Mouse (Mus musculus) heart, postnatal 0 days (tissue): ENCODE measurements around the gene Supt6. TPM values are rescaled to one million over a fixed set of nuclear protein-coding genes. Genes with fewer than 3 reads are reported as not detected.

Experiments used
- ATAC-seq: fragments of 200-750 bp; cut with Nextera tagmentation; 2 replicates; pipeline ENCODE4 v1.8.0; 2017; ENCODE audit warnings: low read depth, moderate number of reproducible peaks, moderate library complexity; ENCODE audit not compliant: insufficient read depth
- DNase-seq: peaks from one replicate; pipeline ENCODE4 v3.0.0-alpha.2; 2016; ENCODE audit warnings: low spot score
- H3K27ac ChIP-seq: fragments of 300-500 bp; sonication (generic); 2 replicates; pipeline ENCODE4 v1.5.1; 2014; ENCODE audit warnings: low read depth, mild to moderate bottlenecking
- H3K27me3 ChIP-seq: fragments of 300-500 bp; sonication (generic); 2 replicates; pipeline ENCODE4 v1.6.1; 2014; ENCODE audit warnings: low read length, mixed read lengths; ENCODE audit not compliant: control insufficient read depth, insufficient read depth
- H3K36me3 ChIP-seq: fragments of 300-500 bp; sonication (generic); replicated peaks from 2 replicates; pipeline ENCODE4 v1.6.1; 2014; ENCODE audit warnings: low read length, mixed read lengths; ENCODE audit not compliant: control insufficient read depth, insufficient read depth
- H3K4me1 ChIP-seq: fragments of 300-500 bp; sonication (generic); 2 replicates; pipeline ENCODE4 v1.6.1; 2014; ENCODE audit warnings: antibody characterized with exemption; ENCODE audit not compliant: control insufficient read depth, insufficient read depth
- H3K4me2 ChIP-seq: fragments of 300-500 bp; sonication (generic); 2 replicates; pipeline ENCODE4 v1.6.1; 2014; ENCODE audit warnings: low read depth, mild to moderate bottlenecking, low read length, moderate library complexity
- H3K4me3 ChIP-seq: fragments of 300-500 bp; sonication (generic); 2 replicates; pipeline ENCODE4 v1.5.1; 2014; ENCODE audit warnings: low read depth, low read length
- H3K9ac ChIP-seq: fragments of 300-500 bp; sonication (generic); replicated peaks from 2 replicates; pipeline ENCODE4 v1.6.1; 2014; ENCODE audit warnings: low read depth, low read length, mixed read lengths
- H3K9me3 ChIP-seq: fragments of 300-500 bp; sonication (generic); replicated peaks from 2 replicates; pipeline ENCODE4 v1.6.1; 2016; ENCODE audit warnings: low read length; ENCODE audit not compliant: control insufficient read depth
- CTCF ChIP-seq: IDR thresholded peaks from 2 replicates; pipeline ENCODE4 v1.5.1; 2016; ENCODE audit warnings: antibody characterized with exemption, control low read depth, low read depth
- EP300 ChIP-seq: IDR thresholded peaks from 2 replicates; pipeline ENCODE4 v1.6.1; 2016; ENCODE audit warnings: antibody characterized with exemption, low read depth
- WGBS: fragments of 180-500 bp; shearing (Covaris S2); extraction: QIAGEN DNeasy Blood & Tissue Kit; methylation state at CpG from one replicate; pipeline ENCODE4 v1.1.7; 2014; 5-methylcytosine and 5-hydroxymethylcytosine counted together
- polyA plus RNA-seq: library from polyadenylated mRNA; unstranded; fragments of >200 nt; fragmentation: Nextera tagmentation; extraction: Ambion mirVana; gene quantifications from 2 replicates; pipeline ENCODE4 v1.2.1, GENCODE M21; 2015
- total RNA-seq: library from RNA; depleted of rRNA; stranded (reverse); fragments of >200 nt; gene quantifications from 2 replicates; pipeline ENCODE4 v1.2.3, GENCODE M21; 2014; ENCODE audit warnings: low replicate concordance

The Supt6 gene
- total and polyA plus RNA-seq, 2 experiments from 2014 or later, result 7.6 to 12.1 TPM

DNA sequence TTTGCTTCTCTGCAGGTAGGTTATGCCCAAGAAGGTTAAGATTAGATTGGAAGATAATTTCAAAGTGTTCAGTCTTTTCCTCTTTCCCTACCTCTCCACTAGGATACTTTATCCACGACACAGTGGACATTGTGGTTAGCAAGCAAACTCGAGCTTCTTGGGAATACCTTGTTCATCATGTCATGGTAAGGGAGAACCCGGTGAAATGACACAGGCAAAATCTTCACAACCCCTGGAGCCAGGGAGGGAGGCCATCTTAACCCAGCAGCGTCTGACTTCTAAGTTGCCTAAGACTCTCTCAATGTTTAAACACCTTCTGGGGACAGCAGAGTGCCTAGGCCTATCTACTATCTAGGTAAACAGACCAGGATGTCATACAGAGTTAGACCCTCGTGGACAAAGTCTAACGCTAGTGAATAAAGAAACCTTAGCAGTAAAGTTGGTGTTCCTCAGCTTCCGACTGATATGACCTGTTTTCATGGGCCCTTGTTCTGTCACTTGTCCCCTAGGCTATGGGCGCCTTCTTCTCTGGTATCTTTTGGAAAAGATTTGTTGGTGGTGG lies 66.3 kb downstream of the Supt6 start:
- WGBS, result 32% methylated on average over 8 of the region's 8 CpGs
- peak overlapping the region; percentile 63 for H3K4me3 ChIP-seq
- H3K9ac ChIP-seq, result no peak overlapping the region
- ATAC-seq (no peak), DNase-seq (no peak)
- peaks cover 29% of the 10 kb centered on the region for H3K36me3 ChIP-seq
- no peak overlapping the region for H3K27ac ChIP-seq
- peak overlapping the region; percentile 96 for H3K4me2 ChIP-seq
- H3K9me3 ChIP-seq, result no peaks in the 10 kb centered on the region
- H3K27me3 ChIP-seq, result no peaks in the 10 kb centered on the region
- H3K4me1 ChIP-seq, result peaks cover 17% of the 10 kb centered on the region
- no peak for TF ChIP-seq EP300
- TF ChIP-seq CTCF, result no peak

DNA sequence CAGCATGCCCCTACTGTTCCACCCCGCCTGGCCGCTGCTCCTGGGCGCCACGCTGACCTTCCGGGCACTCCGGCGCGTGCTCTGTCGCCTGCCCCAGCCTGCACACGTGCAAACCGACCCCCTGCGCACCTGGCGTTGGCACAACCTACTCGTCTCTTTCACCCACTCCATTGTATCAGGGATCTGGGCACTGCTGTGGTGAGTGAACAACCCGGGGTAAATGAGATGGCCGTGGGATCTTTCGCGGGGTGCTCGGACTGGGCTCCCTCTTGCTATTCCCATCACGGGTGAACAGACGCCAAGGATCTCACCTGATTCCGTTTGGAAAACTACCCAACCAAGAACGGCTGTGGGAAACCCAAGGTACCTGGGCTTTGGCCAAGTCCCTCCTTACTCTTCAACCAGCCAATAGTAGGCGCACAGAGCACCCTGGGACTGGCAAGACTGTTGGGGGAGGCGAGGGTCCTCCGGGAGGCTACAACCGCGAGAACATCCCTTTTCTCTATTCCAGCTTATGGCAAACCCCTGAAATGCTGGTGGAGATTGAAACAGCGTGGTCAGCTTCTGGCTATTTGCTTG lies 66.8 kb downstream of the Supt6 start:
- no peak for ATAC-seq
- peak overlapping the region; percentile 96 for H3K4me2 ChIP-seq
- WGBS, result 3% methylated on average over 29 of the region's 29 CpGs
- peaks cover 29% of the 10 kb centered on the region for H3K36me3 ChIP-seq
- peaks cover 16% of the 10 kb centered on the region for H3K4me1 ChIP-seq
- H3K27me3 ChIP-seq, result no peaks in the 10 kb centered on the region
- peak overlapping the region; percentile 90 for H3K27ac ChIP-seq
- H3K9ac ChIP-seq, result peak overlapping the region; percentile 43
- DNase-seq, result peak; percentile 45
- H3K4me3 ChIP-seq, result peak overlapping the region; percentile 63
- TF ChIP-seq EP300, result no peak
- TF ChIP-seq CTCF, result no peak
- H3K9me3 ChIP-seq, result no peaks in the 10 kb centered on the region

DNA sequence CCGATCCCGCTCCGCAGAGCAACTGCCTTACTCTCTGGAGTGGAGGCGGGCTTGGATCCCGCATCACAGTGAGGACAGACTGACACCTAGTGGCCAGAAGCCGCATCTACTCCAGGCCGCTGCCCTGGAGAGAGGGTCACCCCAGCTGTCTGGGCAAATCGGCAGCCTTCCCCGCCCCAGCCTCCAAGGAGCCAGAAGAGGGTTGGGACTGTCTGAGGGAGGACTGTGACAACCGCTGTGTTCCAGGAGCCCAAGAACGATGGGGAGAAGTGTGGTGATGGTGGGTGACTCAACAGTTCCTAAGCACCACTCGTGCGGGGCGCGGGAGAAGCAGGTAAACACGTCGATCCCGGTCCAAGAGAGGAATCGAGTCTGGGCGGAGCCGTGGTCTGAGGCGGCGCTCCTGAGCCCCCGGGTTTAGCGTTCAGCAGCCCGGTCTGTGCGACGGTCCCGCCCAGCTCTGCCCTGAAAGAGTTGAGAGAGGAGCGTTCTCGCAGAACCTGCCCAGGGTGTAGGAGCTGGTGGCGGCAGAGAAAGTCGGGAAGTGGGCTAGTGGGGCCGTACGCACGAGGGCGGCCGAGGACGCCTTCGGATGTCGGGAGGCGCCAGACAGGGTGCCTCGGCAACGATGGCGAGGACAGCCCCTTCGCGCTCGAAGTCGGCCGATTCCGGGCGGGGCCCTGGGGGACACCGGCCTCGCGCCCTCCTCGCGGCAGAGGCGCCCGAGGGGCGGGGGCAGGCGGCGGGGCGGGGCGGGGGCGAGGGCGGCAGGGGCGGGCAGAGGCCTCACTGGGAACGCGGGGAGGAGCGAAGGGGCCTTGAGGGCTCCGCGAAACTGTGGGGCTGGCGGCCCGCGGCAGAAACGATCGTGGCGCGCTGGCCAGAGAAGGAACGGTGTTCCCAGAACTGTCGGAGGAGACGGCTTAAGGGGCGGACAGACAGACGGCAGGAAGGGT lies 67.6 kb downstream of the Supt6 start:
- Histone ChIP-seq H3K4me3 (peak overlapping the region; percentile 63), H3K4me2 (peak overlapping the region; percentile 96), H3K4me1 (peaks cover 13% of the 10 kb centered on the region), H3K27ac (peak overlapping the region; percentile 90), H3K27me3 (no peaks in the 10 kb centered on the region), H3K36me3 (peaks cover 29% of the 10 kb centered on the region), H3K9me3 (no peaks in the 10 kb centered on the region), H3K9ac (peak overlapping the region; percentile 43)
- DNase-seq (peak; percentile 94), ATAC-seq (peak; percentile 86)
- TF ChIP-seq CTCF (peak; percentile 97), EP300 (no peak)
- WGBS, result under 1% methylated on average over 72 of the region's 84 CpGs

DNA sequence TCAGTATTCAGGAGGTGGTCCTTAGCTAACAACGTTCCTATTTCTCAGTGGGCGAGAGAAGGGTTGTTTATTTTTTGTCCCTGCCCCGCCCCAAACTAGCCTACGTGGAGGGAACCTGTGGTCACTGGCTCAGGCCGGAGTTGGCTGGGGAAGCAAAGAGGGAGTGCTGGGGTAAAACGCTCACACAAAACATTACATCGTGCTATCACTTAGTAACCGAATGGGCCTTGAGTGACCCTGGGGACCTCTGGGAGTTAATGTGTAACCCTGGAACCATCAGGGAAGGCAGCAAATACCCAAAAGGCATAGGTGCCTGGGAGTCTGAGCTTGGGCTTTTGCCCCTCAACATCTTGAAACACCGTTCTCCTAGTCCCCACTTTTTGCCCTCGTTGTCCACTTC lies 68.3 kb downstream of the Supt6 start:
- Histone ChIP-seq H3K4me3 (peak overlapping the region; percentile 63), H3K9me3 (no peaks in the 10 kb centered on the region), H3K9ac (peak overlapping the region; percentile 43), H3K27me3 (no peaks in the 10 kb centered on the region), H3K36me3 (peaks cover 29% of the 10 kb centered on the region), H3K27ac (peak overlapping the region; percentile 90), H3K4me2 (peak overlapping the region; percentile 96), H3K4me1 (peaks cover 13% of the 10 kb centered on the region)
- no peak for TF ChIP-seq CTCF
- no peak for TF ChIP-seq EP300
- DNase-seq (no peak), ATAC-seq (no peak; the same call in 1 of the 2 replicates)
- WGBS, result under 1% methylated on average over 10 of the region's 10 CpGs

DNA sequence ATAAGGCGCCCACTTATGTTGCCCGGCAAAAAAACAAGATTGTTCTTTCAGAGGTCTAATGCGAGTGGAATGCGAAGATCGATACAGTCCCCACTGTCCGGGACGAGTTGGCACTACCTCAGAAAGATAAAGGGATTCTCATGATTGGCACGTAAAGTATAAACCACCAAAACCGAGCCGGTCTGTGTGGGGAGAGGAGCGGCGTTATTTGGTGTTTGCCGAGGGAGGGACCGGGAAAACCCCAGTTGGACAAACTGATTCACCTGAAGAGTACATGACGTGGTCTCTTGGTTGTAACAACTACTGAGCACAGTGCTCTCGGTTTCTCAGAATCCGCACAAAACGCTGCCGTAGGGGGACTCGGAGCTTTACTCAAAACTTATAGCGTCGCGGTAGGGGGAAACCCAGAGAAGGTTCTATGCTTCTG lies 68.9 kb downstream of the Supt6 start:
- Histone ChIP-seq H3K4me2 (peak overlapping the region; percentile 96), H3K9me3 (no peaks in the 10 kb centered on the region), H3K36me3 (peaks cover 26% of the 10 kb centered on the region), H3K4me3 (peak overlapping the region; percentile 63), H3K4me1 (peaks cover 10% of the 10 kb centered on the region), H3K27me3 (no peaks in the 10 kb centered on the region), H3K27ac (peak overlapping the region; percentile 90), H3K9ac (peak overlapping the region; percentile 43)
- no peak for DNase-seq
- no peak for TF ChIP-seq EP300
- TF ChIP-seq CTCF, result no peak
- ATAC-seq, result no peak
- under 1% methylated on average over 23 of the region's 23 CpGs for WGBS
